Mouse (Mus musculus): ENCODE measurements at regions not wholly inside any gene's neighbourhood (a gene's known extent, or its start where the extent isn't known, plus 50 kb on each side); places are given as distances from the start of the nearest gene placed in this dataset.

- Histone ChIP-seq H3K36me3 (no peaks in the 10 kb centered on the region), H3K27me3 (peaks cover 14% of the 10 kb centered on the region; the same call in 1 of the 2 replicates), H3K9me3 (no peaks in the 10 kb centered on the region), H3K4me3 (replicated peaks) (no peak overlapping the region), H3K4me1 (replicated peaks) (peaks cover 22% of the 10 kb centered on the region), H3K27ac (no peak overlapping the region), H3K9ac (replicated peaks) (no peak overlapping the region), H3K4me2 (replicated peaks) (no peak overlapping the region)
- WGBS = 87% methylated on average over 2 of the region's 2 CpGs
- no peak for ATAC-seq
These were observed 81.0 kb downstream of the Cryba4 start for GRCm38 (mm10) chr5:112171325-112171724.

GRCm38 (mm10) chr5:112179213-112180057 lies 72.9 kb downstream of the Cryba4 start:
- no peak for ATAC-seq

GRCm38 (mm10) chr5:112182775-112183174 lies 69.5 kb downstream of the Cryba4 start:
- Histone ChIP-seq H3K27ac (no peak overlapping the region), H3K4me2 (replicated peaks) (no peak overlapping the region), H3K9me3 (no peaks in the 10 kb centered on the region), H3K27me3 (no peaks in the 10 kb centered on the region), H3K4me1 (replicated peaks) (peaks cover 11% of the 10 kb centered on the region), H3K9ac (replicated peaks) (no peak overlapping the region), H3K4me3 (replicated peaks) (no peak overlapping the region), H3K36me3 (no peaks in the 10 kb centered on the region)
- ATAC-seq = no peak
- 35% methylated on average over 8 of the region's 8 CpGs for WGBS

More at GRCm38 (mm10) chr5:112179213-112180057, 72.9 kb downstream of the Cryba4 start:
- no peaks in the 10 kb centered on the region for H3K36me3 ChIP-seq
- H3K4me1 ChIP-seq (replicated peaks) = peaks cover 17% of the 10 kb centered on the region
- H3K9me3 ChIP-seq = no peaks in the 10 kb centered on the region
- H3K27me3 ChIP-seq = no peaks in the 10 kb centered on the region
- H3K9ac ChIP-seq (replicated peaks) = 0 out of 2 replicates have a peak overlapping the region, but pooled peaks have one; percentile 10
- peak overlapping the region; percentile 37 for H3K4me2 ChIP-seq (replicated peaks)
- H3K27ac ChIP-seq = no peak overlapping the region
- WGBS = 26% methylated on average over 25 of the region's 25 CpGs
- peak overlapping the region; percentile 18 for H3K4me3 ChIP-seq (replicated peaks)

GRCm38 (mm10) chr5:112195667-112196066 lies 56.7 kb downstream of the Cryba4 start:
- no peak for ATAC-seq
- no peaks in the 10 kb centered on the region for H3K4me1 ChIP-seq (replicated peaks)
- 78% methylated on average over 6 of the region's 6 CpGs for WGBS
- H3K36me3 ChIP-seq = no peaks in the 10 kb centered on the region
- no peak overlapping the region for H3K4me3 ChIP-seq (replicated peaks)
- no peak overlapping the region for H3K9ac ChIP-seq (replicated peaks)
- no peak overlapping the region for H3K4me2 ChIP-seq (replicated peaks)
- no peak overlapping the region for H3K27ac ChIP-seq
- no peaks in the 10 kb centered on the region for H3K27me3 ChIP-seq
- H3K9me3 ChIP-seq = no peaks in the 10 kb centered on the region
